Mouse (Mus musculus) ovary, adult 10 weeks (tissue): ENCODE measurements around the gene Ces3a. TPM values are rescaled to one million over a fixed set of nuclear protein-coding genes. Genes with fewer than 3 reads are reported as not detected.

Source experiments
- polyA plus RNA-seq: library from polyadenylated mRNA; stranded (reverse); fragments of 350-450 nt; fragmentation: Illumina TruSeq; extraction: RNeasy Lipid Tissue Mini Kit (QIAGEN cat#74804); gene quantifications from one replicate; pipeline ENCODE4 v1.2.3, GENCODE M21; 2014

Ces3a gene
- polyA plus RNA-seq = not detected

GRCm38 (mm10) chr8:105048371-105048854 is at the start of gene Ces3a:
Gene Ces3a (plus strand): TSS chr8:105048601.

GRCm38 (mm10) chr8:105000586-105000985 is 47.8 kb upstream of the Ces3a start, which contains the start of gene Ces2h:
Gene Ces2h (plus strand): TSS chr8:105000853.

GRCm38 (mm10) chr8:105083449-105084050 is 35.1 kb downstream of the Ces3a start, which contains the start of gene Ces3b:
Gene Ces3b (plus strand): TSS chr8:105083753.

Other genes starting within 250 kb of the Ces3a start
- gene Ces2b, start 217.0 kb upstream of the Ces3a start, polyA plus RNA-seq = 0.17 TPM
- gene Ces2c, start 201.5 kb upstream of the Ces3a start, polyA plus RNA-seq = not detected
- 4.4 TPM for gene Ces2e, start 122.3 kb upstream of the Ces3a start, polyA plus RNA-seq
- not detected for gene Ces2f, start 101.2 kb upstream of the Ces3a start, polyA plus RNA-seq
- gene Ces2g, start 86.9 kb upstream of the Ces3a start, polyA plus RNA-seq = 46.3 TPM
- not detected for gene Ces2h, start 47.7 kb upstream of the Ces3a start, polyA plus RNA-seq
- gene Ces3b, start 35.2 kb downstream of the Ces3a start, polyA plus RNA-seq = not detected
- gene Ces4a, start 83.2 kb downstream of the Ces3a start, polyA plus RNA-seq = not detected
- 456 TPM for gene Cbfb, start 122.1 kb downstream of the Ces3a start, polyA plus RNA-seq
- gene D230025D16Rik, start 176.5 kb downstream of the Ces3a start, polyA plus RNA-seq = 67.4 TPM
- 5.4 TPM for gene B3gnt9, start 206.6 kb downstream of the Ces3a start, polyA plus RNA-seq
- 0.60 TPM for gene Tradd, start 216.0 kb downstream of the Ces3a start, polyA plus RNA-seq
- not detected for gene Fbxl8, start 216.0 kb downstream of the Ces3a start, polyA plus RNA-seq
- gene Hsf4, start 221.2 kb downstream of the Ces3a start, polyA plus RNA-seq = not detected
- not detected for gene Nol3, start 227.5 kb downstream of the Ces3a start, polyA plus RNA-seq
- gene 4931428F04Rik, start 241.3 kb downstream of the Ces3a start, polyA plus RNA-seq = 1.3 TPM
- gene Exoc3l, start 247.5 kb downstream of the Ces3a start, polyA plus RNA-seq = 0.40 TPM
- gene E2f4, start 249.1 kb downstream of the Ces3a start, polyA plus RNA-seq = 3.7 TPM